Mouse (Mus musculus) lung, postnatal 0 days (tissue): ENCODE data around the gene Eif3d. TPM values are rescaled to one million over a fixed set of nuclear protein-coding genes. Genes with fewer than 3 reads are reported as not detected.

Experiments
- ATAC-seq: fragments of 200-750 bp; cut with Nextera tagmentation; 2 replicates; pipeline ENCODE4 v1.8.0; 2017; ENCODE audit warnings: moderate library complexity
- DNase-seq: peaks from one replicate; pipeline ENCODE4 v3.0.0-alpha.2; 2016; ENCODE audit warnings: low spot score
- H3K27ac ChIP-seq: fragments of 300-500 bp; sonication (generic); 2 replicates; pipeline ENCODE4 v1.5.1; 2014; ENCODE audit warnings: antibody characterized with exemption, mild to moderate bottlenecking, low read length, mixed read lengths
- H3K27me3 ChIP-seq: fragments of 300-500 bp; sonication (generic); replicated peaks from 2 replicates; pipeline ENCODE4 v1.6.1; 2014; ENCODE audit warnings: low read length, mixed read lengths; ENCODE audit not compliant: insufficient read depth
- H3K36me3 ChIP-seq: fragments of 300-500 bp; sonication (generic); 2 replicates; pipeline ENCODE4 v1.6.1; 2014; ENCODE audit warnings: low read length, mixed read lengths; ENCODE audit not compliant: insufficient read depth
- H3K4me1 ChIP-seq: fragments of 300-500 bp; sonication (generic); 2 replicates; pipeline ENCODE4 v1.6.1; 2014; ENCODE audit warnings: antibody characterized with exemption, low read depth, low read length, mixed read lengths; ENCODE audit not compliant: insufficient read depth
- H3K4me2 ChIP-seq: fragments of 300-500 bp; sonication (generic); replicated peaks from 2 replicates; pipeline ENCODE4 v1.6.1; 2014; ENCODE audit warnings: low read depth, mild to moderate bottlenecking, low read length, moderate library complexity, mixed read lengths
- H3K4me3 ChIP-seq: fragments of 300-500 bp; sonication (generic); 2 replicates; pipeline ENCODE4 v1.5.1; 2014; ENCODE audit warnings: low read depth, low read length
- H3K9ac ChIP-seq: fragments of 300-500 bp; sonication (generic); replicated peaks from 2 replicates; pipeline ENCODE4 v1.6.1; 2014; ENCODE audit warnings: low read depth, mild to moderate bottlenecking
- H3K9me3 ChIP-seq: fragments of 300-500 bp; sonication (generic); 2 replicates; pipeline ENCODE4 v1.6.1; 2016; ENCODE audit warnings: low read length, mixed read lengths
- CTCF ChIP-seq: IDR thresholded peaks from 2 replicates; pipeline ENCODE4 v1.5.1; 2016; ENCODE audit warnings: antibody characterized with exemption, mild to moderate bottlenecking
- EP300 ChIP-seq: IDR thresholded peaks from 2 replicates; pipeline ENCODE4 v1.6.1; 2016; ENCODE audit warnings: antibody characterized with exemption, mild to moderate bottlenecking, control low read depth
- WGBS: fragments of 180-500 bp; shearing (Covaris S2); extraction: QIAGEN DNeasy Blood & Tissue Kit; methylation state at CpG from one replicate; pipeline ENCODE4 v1.1.7; 2014; 5-methylcytosine and 5-hydroxymethylcytosine counted together
- polyA plus RNA-seq: library from polyadenylated mRNA; unstranded; fragments of >200 nt; fragmentation: Nextera tagmentation; extraction: Ambion mirVana; gene quantifications from 2 replicates; pipeline ENCODE4 v1.2.1, GENCODE M21; 2015

Eif3d gene
- polyA plus RNA-seq, 1 experiment from 2014 or later: 82.4 TPM

- H3K4me1 ChIP-seq: peaks cover 10% of the 10 kb centered on the region
- peaks cover 10% of the 10 kb centered on the region for H3K27me3 ChIP-seq
- peaks cover 21% of the 10 kb centered on the region for H3K36me3 ChIP-seq
- TF ChIP-seq CTCF: peak; percentile 62
- no peak for TF ChIP-seq EP300
- H3K4me3 ChIP-seq: peak within 1 kb of the TSS; percentile 33
- WGBS: 1% methylated on average over 32 of the region's 39 CpGs
- no peak within 1 kb of the TSS for H3K9ac ChIP-seq
- peak; percentile 98 for ATAC-seq
- no peaks in the 10 kb centered on the region for H3K9me3 ChIP-seq
- peak within 1 kb of the TSS; percentile 64 for H3K4me2 ChIP-seq
- no peak within 1 kb of the TSS for H3K27ac ChIP-seq
- peak; percentile 91 for DNase-seq
Observed at GRCm38 (mm10) chr15:77956404-77956901, 14.2 kb downstream of the Eif3d start, which contains the start of gene Foxred2. Gene Foxred2 (minus strand): TSS chr15:77956722.

DNA sequence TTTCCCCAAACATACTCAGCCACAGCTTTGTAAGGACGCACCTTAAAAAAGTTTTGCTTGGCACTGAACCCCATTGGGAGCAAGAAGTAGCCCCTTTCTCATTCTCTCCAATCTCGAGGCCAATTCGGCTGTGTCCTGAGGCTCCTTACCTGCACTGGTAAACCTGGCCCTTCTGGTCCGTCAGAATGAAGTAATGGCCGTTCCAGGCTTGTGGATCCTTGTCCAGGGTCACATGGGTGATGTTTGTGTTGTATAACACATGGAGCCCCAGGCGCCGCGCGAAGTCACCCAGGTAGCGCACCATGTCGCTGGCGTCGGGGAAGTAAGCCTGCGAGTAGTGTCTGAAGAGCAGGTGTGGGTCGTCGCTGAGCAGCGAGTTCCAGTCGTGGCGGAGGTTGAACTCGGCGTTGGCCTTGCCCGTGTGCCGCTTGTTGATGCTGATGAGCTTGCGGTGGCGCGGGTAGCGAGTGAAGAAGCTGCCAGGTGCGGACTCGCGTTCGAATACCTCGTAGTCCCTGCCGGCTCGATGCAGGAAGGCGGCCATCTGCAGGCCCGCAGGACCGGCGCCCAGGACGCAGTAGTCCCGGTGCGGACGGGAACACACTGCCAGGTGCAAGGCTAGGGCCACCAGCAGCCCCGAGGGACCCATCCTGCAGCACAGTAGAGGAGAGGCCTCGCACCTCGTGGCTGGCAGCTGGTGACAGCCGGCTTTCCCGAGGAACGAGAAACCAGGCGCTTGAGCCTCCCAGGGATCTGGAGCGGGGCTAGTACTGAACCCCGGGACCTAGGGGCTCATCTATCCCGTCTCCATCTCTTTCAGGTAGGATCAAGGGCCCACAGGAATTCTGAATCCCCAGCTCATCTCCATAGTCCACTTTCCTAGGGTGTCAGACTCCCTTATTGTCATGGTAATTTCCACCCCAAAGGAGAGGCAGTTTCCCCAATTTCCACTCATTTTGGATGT, 14.9 kb downstream of the Eif3d start:
- Histone ChIP-seq H3K9me3 (no peaks in the 10 kb centered on the region), H3K4me2 (peak overlapping the region; percentile 64), H3K4me3 (peak overlapping the region; percentile 33), H3K27ac (no peak overlapping the region), H3K4me1 (peaks cover 10% of the 10 kb centered on the region), H3K9ac (no peak overlapping the region), H3K36me3 (peaks cover 15% of the 10 kb centered on the region), H3K27me3 (peaks cover 10% of the 10 kb centered on the region)
- 0 out of 2 replicates have a peak, but pooled peaks have one; percentile 1 for ATAC-seq
- WGBS: 10% methylated on average over 51 of the region's 52 CpGs
- TF ChIP-seq CTCF (no peak), EP300 (no peak)
- no peak for DNase-seq

DNA sequence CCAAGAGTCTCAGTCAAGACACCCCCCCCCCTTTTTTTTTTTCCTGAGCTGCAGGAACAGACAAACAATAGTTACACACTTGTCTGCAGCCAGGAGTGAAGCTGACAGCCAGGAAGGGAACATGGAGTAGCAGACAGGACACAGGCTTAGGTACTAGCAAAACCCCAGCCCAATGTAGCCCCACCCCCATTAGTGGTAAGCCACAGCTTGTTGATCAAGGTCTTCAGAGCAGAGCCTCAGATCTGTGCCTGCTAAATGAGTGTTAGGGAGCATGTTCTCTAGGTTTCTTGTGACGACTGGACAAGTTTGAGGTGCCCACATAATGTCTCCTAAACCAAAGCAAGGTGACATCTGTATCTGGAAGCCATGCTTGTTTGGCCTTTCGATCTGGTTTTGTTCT, 16.3 kb downstream of the Eif3d start:
- 79% methylated on average over 2 of the region's 2 CpGs for WGBS
- DNase-seq (no peak), ATAC-seq (no peak)
- H3K9ac ChIP-seq: no peak overlapping the region
- H3K4me3 ChIP-seq: no peak overlapping the region
- no peaks in the 10 kb centered on the region for H3K9me3 ChIP-seq
- no peak overlapping the region for H3K27ac ChIP-seq
- H3K27me3 ChIP-seq: peaks cover 10% of the 10 kb centered on the region
- TF ChIP-seq EP300 (no peak), CTCF (no peak)
- H3K4me2 ChIP-seq: no peak overlapping the region
- peaks cover 10% of the 10 kb centered on the region for H3K4me1 ChIP-seq
- H3K36me3 ChIP-seq: peaks cover 3% of the 10 kb centered on the region; the same call in 1 of the 2 replicates

GRCm38 (mm10) chr15:77952921-77953320, 17.7 kb downstream of the Eif3d start:
- Histone ChIP-seq H3K4me1 (peaks cover 10% of the 10 kb centered on the region), H3K4me3 (no peak overlapping the region), H3K4me2 (no peak overlapping the region), H3K27ac (no peak overlapping the region), H3K27me3 (peaks cover 10% of the 10 kb centered on the region), H3K9me3 (no peaks in the 10 kb centered on the region), H3K36me3 (no peaks in the 10 kb centered on the region), H3K9ac (no peak overlapping the region)
- TF ChIP-seq EP300 (no peak), CTCF (no peak)
- no peak for DNase-seq
- WGBS: 83% methylated on average over 3 of the region's 3 CpGs
- no peak for ATAC-seq

GRCm38 (mm10) chr15:77949061-77949460, 21.6 kb downstream of the Eif3d start:
- H3K9me3 ChIP-seq: no peaks in the 10 kb centered on the region
- H3K4me2 ChIP-seq: no peak overlapping the region
- ATAC-seq (no peak), DNase-seq (no peak)
- no peaks in the 10 kb centered on the region for H3K36me3 ChIP-seq
- WGBS: 74% methylated on average over 7 of the region's 7 CpGs
- H3K4me1 ChIP-seq: no peaks in the 10 kb centered on the region
- H3K27ac ChIP-seq: no peak overlapping the region
- H3K4me3 ChIP-seq: no peak overlapping the region
- no peak overlapping the region for H3K9ac ChIP-seq
- no peak for TF ChIP-seq EP300
- H3K27me3 ChIP-seq: no peaks in the 10 kb centered on the region

DNA sequence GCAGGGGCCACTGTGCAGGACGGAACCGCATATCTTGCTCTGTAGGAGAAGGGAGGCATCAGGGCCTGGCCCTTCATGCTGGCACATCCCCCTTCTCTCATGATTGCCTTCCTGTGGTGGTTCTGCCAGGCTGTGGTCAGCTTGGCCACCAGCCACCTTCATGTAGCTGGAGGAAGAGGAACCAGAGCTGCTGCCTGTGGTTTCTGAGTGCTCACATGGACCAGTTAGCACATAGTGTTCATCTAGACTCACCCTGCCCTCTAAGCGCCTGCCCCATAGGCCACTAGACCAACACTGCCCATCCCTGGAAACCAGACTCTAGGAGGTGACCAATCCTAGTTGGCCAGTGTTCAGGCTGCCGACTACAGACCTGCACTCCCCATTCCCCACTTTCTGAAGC, 24.9 kb downstream of the Eif3d start:
- Histone ChIP-seq H3K9me3 (no peaks in the 10 kb centered on the region), H3K36me3 (no peaks in the 10 kb centered on the region), H3K4me3 (no peak overlapping the region), H3K27ac (no peak overlapping the region), H3K4me2 (no peak overlapping the region), H3K9ac (no peak overlapping the region), H3K27me3 (no peaks in the 10 kb centered on the region), H3K4me1 (no peaks in the 10 kb centered on the region)
- ATAC-seq (peak; percentile 62), DNase-seq (peak; percentile 60)
- WGBS: 78% methylated on average over 4 of the region's 4 CpGs
- TF ChIP-seq EP300: no peak
- TF ChIP-seq CTCF: no peak
